Mouse (Mus musculus): ENCODE results near the gene Sirpb1b.
"Not testable (repeated sequence)": the region's sequence is repeated elsewhere in the genome, so short reads cannot be mapped to it uniquely, and the experiment has no call there.

Sirpb1b gene

DNA sequence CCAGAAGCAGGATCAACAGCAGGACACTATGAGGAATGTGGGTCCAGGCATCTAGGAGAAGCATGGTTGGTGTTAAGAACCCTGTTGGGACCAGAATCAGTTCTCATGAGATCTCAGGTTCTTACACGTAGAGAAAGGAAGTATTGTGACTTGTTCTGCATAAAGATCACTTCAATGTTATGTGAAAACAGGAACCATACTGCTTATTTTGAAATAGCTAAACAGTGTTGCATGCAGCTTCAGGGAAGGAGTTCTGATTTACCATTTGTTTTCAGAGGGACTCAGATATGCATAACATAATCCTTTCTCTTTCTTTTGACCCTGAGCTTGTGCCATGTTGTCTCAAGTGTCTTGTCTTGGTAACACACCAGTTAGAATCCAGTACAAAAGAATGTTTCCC is at the start of gene Sirpb1b:
Sirpb1b (minus strand) TSS at position 179 of the 400 bp plus-strand sequence.
- in situ Hi-C loops (cut with MboI, MseI), result loop anchor here (5.0 to 25.0 kb wide), 4 partner anchors 148 to 437 kb away; partner anchors contain the start of genes Sirpb1c (in 2 of the 2), Gm5150 (in 1 of the 2), Gm9733 (in 1 of the 2) and Sirpb1a (in 1 of the 2)

DNA sequence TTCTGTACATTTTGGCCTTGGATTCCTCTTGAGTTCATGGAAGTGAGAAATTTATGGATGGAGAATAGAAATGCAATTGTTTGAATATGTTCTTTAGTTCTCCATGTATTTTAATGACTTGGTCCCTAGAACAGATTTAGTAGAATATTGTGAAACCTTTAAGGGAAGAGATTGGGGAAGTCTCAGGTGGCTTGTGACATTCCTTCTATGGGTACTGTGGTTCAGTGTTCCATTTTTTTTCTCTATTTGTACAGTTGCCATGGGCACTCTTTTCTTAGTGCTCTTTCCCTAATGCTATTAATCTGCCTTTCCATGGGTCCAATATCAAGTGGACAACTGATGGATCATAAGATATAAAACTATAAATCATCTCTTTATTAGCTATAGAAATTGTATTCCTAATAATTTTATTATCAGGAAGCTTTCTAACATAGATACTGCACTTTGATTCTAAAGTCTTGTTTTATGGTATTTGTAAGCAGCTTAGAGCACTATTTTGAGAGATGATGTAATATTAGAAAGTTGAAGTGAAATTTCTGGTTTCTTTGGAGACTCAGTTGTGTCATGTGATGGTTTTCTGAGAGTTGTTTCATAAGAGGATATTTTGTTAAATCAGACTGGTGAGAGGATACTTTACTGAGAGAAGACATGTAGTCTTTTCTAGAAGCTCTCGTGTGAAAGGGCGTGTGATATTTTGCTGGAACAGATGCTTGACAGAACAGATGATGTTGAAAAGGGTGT is 15.7 kb upstream of the Sirpb1b start:
- in situ Hi-C loops (cut with MboI, MseI), result loop anchor here in 1 of 2 experiments (25.0 kb wide), 1 partner anchor 422 kb away; the partner anchor contains the start of gene Gm5150

DNA sequence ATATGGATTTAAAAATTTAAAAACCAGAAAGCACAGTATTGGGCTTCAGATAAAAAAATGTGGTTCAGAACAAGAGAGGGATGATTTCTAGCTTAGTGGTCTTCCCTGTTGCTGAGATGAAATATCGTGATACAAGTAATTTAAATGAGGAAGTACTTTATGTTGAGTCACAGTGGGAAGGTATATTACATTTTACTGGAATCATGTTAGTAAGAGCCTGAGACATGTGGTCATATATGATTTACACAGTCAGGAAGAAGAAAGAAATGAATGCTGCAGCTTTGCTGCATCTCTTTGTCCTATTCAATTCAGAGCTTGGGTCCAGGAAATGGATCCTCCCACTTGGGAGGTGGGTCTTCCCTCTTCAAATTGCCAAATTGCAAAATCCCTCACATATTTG is 11.8 kb upstream of the Sirpb1b start:
- in situ Hi-C loops (cut with MboI, MseI), result loop anchor here (5.0 to 25.0 kb wide), 2 partner anchors 196 to 426 kb away; partner anchors contain the start of gene Gm5150 (in 1 of the 2)

DNA sequence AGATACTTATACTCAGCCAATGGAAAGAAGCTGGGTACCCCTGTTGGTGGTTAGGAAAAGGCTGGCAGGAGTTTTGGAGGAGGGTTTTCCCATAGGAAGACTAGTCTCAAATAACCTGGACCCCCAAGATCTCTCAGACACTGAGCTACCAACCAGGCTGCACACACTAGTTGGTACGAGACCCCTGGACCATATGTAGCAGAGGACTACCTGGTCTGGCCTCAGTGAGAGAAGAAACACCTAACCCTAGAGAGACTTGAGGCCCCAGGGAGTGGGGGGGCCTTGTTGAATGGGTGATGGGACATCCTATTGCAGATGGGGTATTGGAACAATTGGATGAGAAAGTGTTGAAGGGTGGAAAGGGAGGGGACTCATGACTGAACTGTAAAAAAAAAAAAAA is 8.6 kb upstream of the Sirpb1b start:
- in situ Hi-C loops (cut with MboI, MseI), result loop anchor here (5.0 to 25.0 kb wide), 2 partner anchors 146 to 429 kb away; partner anchors contain the start of gene Gm5150 (in 1 of the 2)

DNA sequence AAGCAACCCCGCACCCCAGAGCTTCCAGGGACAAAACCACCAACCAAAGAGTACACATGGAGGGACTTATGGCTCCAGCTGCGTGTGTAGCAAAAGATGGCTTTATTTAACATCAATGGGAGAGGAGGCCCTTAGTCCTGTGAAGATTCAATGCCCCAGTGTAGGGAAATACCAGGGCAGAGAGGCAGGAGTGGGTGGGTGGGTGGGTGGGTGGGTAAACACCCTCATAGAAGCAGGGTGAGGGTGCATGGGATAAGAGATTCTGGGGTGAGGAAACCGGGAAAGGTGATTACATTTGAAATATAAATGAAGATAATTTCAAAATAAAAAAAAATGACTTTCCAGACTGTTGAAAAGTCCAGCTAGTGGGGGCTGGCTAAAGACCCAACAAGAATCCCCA is 8.1 kb upstream of the Sirpb1b start:
- in situ Hi-C loops (cut with MboI, MseI), result loop anchor here (5.0 to 25.0 kb wide), 2 partner anchors 146 to 429 kb away; partner anchors contain the start of gene Gm5150 (in 1 of the 2)

DNA sequence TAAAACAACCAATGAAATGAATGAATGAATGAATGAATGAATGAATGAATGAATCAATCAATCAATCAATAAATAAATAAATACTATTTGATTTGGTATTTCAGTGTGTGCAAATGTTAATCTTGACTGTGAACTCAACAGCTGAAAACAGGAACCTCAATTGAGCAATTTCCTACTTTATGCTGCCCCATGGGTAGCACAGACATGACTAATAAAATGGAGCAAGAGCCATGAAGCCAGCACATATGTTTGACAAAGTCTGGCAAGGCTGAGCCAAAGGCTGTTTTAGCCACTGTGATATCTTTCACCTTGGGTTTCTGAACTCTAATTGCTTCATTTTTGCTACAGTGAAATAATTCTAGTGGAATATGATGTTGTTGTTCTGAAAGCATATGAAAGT is 1.6 kb upstream of the Sirpb1b start:
- in situ Hi-C loops (cut with MboI, MseI), result loop anchor here (5.0 to 25.0 kb wide), 4 partner anchors 149 to 436 kb away; partner anchors contain the start of genes Sirpb1c (in 2 of the 2), Gm5150 (in 1 of the 2), Gm9733 (in 1 of the 2) and Sirpb1a (in 1 of the 2)

DNA sequence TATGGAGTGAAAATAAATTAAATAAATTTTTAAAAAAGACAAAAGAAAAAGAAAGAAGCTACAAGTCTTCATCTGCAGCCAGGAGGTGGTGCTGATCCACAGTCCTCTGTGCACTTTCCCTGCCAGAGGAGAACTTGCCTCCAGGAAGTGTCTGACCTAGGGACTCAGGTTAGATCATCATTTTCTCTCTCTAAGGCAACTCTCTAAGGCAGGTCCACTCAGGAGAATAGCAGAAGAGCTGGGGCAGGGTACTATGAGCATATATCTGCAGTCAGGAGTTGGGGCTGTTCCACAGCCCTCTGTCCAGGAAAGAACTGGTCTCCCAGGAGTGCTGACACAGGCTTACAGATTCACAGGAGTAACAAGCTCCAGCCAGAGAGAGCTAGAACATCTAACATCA is 46.3 kb downstream of the Sirpb1b start:
- in situ Hi-C loops (cut with MboI, MseI), result loop anchor here (5.0 kb wide), 2 partner anchors 131 to 294 kb away; no protein-coding TSS in a partner anchor

DNA sequence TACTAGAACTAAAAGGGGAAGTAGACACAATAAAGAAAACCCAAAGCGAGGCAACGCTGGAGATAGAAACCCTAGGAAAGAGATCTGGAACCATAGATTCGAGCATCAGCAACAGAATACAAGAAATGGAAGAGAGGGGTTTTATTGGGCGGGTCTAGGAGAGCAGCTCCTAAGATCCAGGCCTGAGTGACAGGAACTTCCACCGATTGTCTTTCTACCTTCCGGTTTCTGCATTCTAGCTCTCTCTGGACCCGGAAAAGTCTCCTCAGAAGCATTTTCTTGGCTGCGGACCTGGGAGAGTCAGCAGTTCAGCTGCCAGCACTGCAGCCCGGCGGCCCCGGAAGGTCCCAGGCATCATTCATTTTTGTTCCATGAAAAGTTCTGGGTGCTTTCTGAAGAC is 61.3 kb downstream of the Sirpb1b start:
- in situ Hi-C loops (cut with MboI, MseI), result not testable (repeated sequence)

DNA sequence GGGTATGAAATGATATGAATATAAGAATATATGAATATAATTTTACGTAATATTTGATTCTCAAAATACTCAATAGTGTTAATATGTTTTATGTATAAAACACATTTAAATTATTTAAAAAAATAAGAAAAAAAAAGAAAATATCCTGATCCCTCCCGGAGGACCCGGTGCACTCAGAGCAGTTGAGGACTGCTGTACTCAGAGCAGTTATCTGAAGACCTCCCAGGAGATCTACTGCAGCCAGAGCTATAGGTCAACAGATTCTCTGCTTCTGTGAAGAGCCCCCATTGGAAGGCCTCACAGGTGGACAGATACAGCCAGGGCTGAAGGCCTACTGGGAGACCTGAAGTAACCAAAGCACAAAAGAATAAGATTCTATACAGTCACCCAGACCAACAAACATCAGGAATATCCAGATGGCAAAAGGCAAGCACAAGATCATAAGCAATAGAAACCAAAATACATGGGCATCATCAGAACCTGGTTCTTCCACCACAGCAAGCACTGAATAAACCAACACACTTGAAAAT is 67.0 kb downstream of the Sirpb1b start:
- in situ Hi-C loops (cut with MboI, MseI), result loop anchor here in 1 of 2 experiments (10.0 kb wide), 1 partner anchor 297 kb away; no protein-coding TSS in a partner anchor

DNA sequence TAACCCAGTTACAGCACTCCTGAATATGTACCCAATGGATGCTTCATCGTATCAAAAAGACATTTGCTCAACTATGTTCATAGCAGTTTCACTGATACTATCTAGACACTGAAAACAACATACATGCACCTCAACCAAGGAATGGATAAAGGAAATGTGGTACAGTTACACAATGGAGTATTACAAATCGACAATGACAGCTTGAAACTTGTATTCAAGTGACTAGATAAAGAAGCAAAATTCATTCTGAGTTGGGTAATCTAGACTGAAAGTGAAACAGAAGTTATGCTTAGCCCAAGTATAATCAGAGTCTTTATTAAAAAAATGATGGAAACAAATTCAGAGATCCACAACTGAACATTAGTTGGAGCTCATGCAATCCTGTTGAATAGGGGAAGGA is 100.0 kb downstream of the Sirpb1b start:
- in situ Hi-C loops (cut with MboI, MseI), result not testable (repeated sequence)

DNA sequence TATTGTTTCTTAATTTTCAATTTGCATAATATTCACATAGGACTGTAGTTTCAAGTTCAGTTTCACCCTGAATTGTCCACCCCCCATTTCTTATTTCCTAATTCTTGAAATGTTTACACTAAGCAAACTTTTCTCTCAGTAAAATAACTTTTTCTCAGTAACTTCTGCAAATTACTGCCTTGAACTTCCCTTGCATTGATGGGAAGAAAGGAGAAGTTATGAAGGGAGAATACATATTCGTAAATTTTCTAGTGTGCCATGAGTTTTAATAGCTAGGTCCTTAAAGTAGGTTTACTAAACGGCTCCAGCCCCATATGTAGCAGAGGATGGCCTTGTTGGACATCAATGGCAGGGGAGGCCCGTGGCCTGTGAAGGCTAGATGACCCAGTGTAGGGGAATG is 104.7 kb downstream of the Sirpb1b start:
- in situ Hi-C loops (cut with MboI, MseI), result not testable (repeated sequence)

Data from T-helper 17 cell (primary cell).